Mouse (Mus musculus): Measurements from ENCODE around the gene Jhy. TPM values are rescaled to one million over a fixed set of nuclear protein-coding genes. Genes with fewer than 3 reads are reported as not detected.

Jhy gene
- total RNA-seq, 2 experiments from 2014 or later, result not detected

GRCm38 (mm10) chr9:40927351-40927980 is 36.5 kb downstream of the Jhy start:
- no peak for DNase-seq (ENCODE audit: low spot score in 2 of 2)

GRCm38 (mm10) chr9:40917871-40918613 is 45.9 kb downstream of the Jhy start:
- no peak for DNase-seq (ENCODE audit: low spot score in 2 of 2)

- DNase-seq (ENCODE audit: low spot score in 2 of 2), result no peak
Observed at GRCm38 (mm10) chr9:40908915-40909314, 55.0 kb downstream of the Jhy start.

GRCm38 (mm10) chr9:40908411-40908810 is 55.5 kb downstream of the Jhy start:
- no peak for DNase-seq (ENCODE audit: low spot score in 2 of 2)

GRCm38 (mm10) chr9:40907413-40907812 is 56.5 kb downstream of the Jhy start:
- DNase-seq (ENCODE audit: low spot score in 2 of 2), result no peak

GRCm38 (mm10) chr9:40892456-40892855 is 71.5 kb downstream of the Jhy start:
- no peak for DNase-seq (ENCODE audit: low spot score in 2 of 2)

GRCm38 (mm10) chr9:40889389-40889788 is 74.5 kb downstream of the Jhy start:
- DNase-seq (ENCODE audit: low spot score in 2 of 2), result no peak

- DNase-seq (ENCODE audit: low spot score in 2 of 2), result no peak
Observed at GRCm38 (mm10) chr9:40885669-40886068, 78.2 kb downstream of the Jhy start.

GRCm38 (mm10) chr9:40878998-40879397 is 84.9 kb downstream of the Jhy start:
- DNase-seq (ENCODE audit: low spot score in 2 of 2), result no peak

- DNase-seq (ENCODE audit: low spot score in 2 of 2), result no peak
Observed at GRCm38 (mm10) chr9:40878291-40878945, 85.5 kb downstream of the Jhy start.

- no peak for DNase-seq (ENCODE audit: low spot score in 2 of 2)
Observed at GRCm38 (mm10) chr9:40877881-40878235, 86.1 kb downstream of the Jhy start.

GRCm38 (mm10) chr9:40877146-40877880 is 86.6 kb downstream of the Jhy start:
- DNase-seq (ENCODE audit: low spot score in 2 of 2), result no peak

- no peak for DNase-seq (ENCODE audit: low spot score in 2 of 2)
Observed at GRCm38 (mm10) chr9:40876693-40877092, 87.2 kb downstream of the Jhy start.

- no peak for DNase-seq (ENCODE audit: low spot score in 2 of 2)
Observed at GRCm38 (mm10) chr9:40876164-40876563, 87.8 kb downstream of the Jhy start.

GRCm38 (mm10) chr9:40875431-40875830 is 88.5 kb downstream of the Jhy start:
- DNase-seq (ENCODE audit: low spot score in 2 of 2), result no peak

- DNase-seq (ENCODE audit: low spot score in 2 of 2), result no peak
Observed at GRCm38 (mm10) chr9:40874961-40875360, 89.0 kb downstream of the Jhy start.

GRCm38 (mm10) chr9:40873556-40874470 is 90.1 kb downstream of the Jhy start, which contains the start of gene Bsx:
Bsx (plus strand) TSS chr9:40874127.
- peak; percentile 25 to 33 for DNase-seq (ENCODE audit: low spot score in 2 of 2)

GRCm38 (mm10) chr9:40872156-40872478 is 91.8 kb downstream of the Jhy start:
- DNase-seq (ENCODE audit: low spot score in 2 of 2), result no peak

- DNase-seq (ENCODE audit: low spot score in 2 of 2), result no peak
Observed at GRCm38 (mm10) chr9:40871369-40872155, 92.4 kb downstream of the Jhy start.

GRCm38 (mm10) chr9:40870331-40870730 is 93.6 kb downstream of the Jhy start:
- DNase-seq (ENCODE audit: low spot score in 2 of 2), result no peak

All from adrenal gland, adult 18-20 months (tissue).